Mouse (Mus musculus) thymus, adult 2 months (tissue): ENCODE data around the gene Kcnj12.

Experiments used
- CTCF ChIP-seq: fragments of 200-500 bp; IDR thresholded peaks from 2 replicates; pipeline ENCODE4 v1.5.1; 2012; ENCODE audit warnings: mild to moderate bottlenecking, control low read depth, low read length, moderate library complexity, borderline replicate concordance; ENCODE audit not compliant: control insufficient read depth, poor library complexity, insufficient read depth; ENCODE audit errors: extremely low read depth
- POLR2A ChIP-seq: fragments of 200-500 bp; IDR thresholded peaks from 2 replicates; pipeline ENCODE4 v1.6.1; 2012; ENCODE audit warnings: mild to moderate bottlenecking, low read length, control low read depth, moderate library complexity; ENCODE audit not compliant: control insufficient read depth, poor library complexity, insufficient read depth; ENCODE audit errors: extremely low read depth

DNA sequence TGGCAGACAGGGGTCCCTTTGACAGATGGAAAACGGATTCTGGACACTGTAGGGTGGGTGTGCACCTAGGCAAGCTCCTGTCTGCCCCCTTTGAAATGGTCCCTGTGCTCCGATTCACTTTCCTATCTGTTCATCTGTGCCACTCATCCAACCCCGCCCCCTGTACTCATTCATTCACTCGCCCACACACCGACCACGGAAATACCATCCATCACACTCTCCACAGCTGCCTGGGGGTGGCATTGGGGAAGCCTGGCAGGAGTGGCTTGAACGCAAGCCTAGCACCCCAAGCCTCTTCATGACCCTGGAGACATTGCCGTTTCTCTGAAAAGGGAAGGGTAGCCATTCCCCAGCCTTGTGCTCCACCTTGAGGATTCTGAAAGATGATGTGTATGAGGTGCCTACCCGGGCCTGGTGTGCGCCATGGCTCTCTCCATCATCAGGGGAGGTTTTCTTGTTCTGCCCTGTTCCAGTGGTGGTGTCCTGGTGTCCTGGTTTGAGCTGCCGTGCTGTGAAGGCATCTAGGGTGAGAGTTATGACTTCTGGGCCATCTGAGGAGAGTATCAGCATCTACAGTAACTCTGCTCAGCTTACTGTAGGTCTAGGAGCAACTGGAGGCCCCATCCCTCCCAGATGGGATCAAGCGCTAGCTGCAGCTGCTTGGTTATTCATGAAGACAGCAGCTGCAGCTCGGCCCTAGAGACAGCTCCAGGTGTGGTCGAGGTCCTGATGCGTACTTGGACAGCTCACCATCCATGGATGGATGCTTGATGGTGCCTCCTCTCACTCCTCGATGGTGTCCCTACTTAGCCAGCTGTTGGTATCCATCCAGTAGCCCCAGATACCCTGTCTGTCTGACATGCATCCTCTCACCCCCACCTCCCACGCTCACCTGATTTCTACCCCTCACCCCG lies 40.4 kb downstream of the Kcnj12 start:
- TF ChIP-seq POLR2A, result no peak
- TF ChIP-seq CTCF, result no peak
